Mouse (Mus musculus) T-cell, adult 2 months (primary cell): Measurements from ENCODE around the gene Adamts15.

Experiments used
- DNase-seq: peaks from one replicate; pipeline ENCODE4 v3.0.0; 2022; ENCODE audit warnings: low spot score

Adamts15 gene

DNA sequence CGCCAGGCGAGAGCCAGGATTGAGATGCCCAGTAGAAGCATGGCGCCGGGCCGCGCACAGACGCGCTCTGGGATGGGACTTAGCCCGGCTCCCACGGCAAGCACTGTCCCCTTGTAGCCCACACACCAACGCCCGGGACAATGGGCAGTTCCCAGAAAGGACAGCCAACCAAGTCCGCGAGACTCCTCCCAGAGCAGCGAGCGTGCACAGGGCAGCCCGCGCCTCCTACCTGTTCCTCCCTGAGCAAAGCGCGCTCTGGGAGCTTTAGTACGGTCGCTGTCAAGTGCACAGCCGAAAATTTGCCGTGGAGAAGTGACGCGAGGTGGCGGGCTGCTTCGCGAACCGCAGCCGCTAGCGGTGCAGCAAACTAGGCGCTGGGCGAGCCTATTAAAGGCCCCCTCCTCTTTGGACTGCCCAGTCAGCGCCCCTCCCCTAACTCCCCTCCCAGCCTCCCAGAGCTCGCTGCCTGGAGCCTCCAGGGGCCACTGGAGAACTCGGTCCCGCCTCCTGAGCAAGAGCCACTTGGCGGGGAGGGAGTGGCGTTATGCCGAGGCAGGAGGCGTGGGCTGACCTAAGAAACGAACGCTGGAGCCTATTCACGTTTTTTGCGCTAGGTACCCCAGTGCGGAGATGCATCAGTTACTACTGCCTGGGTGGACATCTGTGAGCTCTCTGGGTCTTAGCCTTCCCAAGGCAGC, at the start of gene Adamts15:
Gene Adamts15 (minus strand): TSS at position 256 of the 698 bp plus-strand sequence.
- no peak for DNase-seq

DNA sequence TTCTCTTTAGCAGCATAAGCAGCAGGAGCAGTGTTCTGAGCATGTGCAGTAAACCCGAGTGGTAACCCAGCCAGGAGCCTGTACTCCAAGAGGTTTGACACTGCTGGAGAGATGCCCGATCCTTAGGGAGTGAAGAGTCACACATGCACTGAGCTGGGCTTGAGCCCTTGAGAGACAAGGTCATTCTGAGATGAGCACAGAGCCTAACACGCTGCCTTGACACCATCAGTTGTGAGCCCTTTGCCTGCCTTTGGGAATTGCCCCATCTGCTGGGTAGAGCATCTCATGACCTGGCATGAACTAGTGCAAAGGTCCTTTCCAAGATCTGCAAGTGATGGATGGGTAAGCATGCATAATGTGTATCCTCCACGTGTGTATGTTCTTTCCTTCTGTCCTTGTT, 49.7 kb upstream of the Adamts15 start:
- DNase-seq = no peak

DNA sequence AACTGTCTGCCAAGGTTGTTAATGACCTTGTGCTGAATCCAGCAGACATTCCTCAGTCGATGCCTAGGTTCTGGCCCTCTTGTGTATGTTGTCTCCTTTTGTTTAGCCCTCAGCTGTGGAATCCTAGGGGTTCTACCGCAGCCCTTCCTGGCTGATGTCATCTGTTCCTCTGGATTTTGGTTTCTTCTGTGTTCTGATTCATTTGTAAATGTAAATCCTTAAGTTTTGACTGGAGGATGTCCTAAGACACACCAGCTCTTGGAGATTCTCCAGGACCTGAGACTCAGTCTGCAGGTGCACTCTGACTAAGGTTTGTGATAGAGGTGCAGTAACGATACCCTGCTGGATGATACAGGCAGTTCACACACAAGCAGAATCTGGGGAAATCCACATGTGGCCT, 47.7 kb upstream of the Adamts15 start:
- no peak for DNase-seq

DNA sequence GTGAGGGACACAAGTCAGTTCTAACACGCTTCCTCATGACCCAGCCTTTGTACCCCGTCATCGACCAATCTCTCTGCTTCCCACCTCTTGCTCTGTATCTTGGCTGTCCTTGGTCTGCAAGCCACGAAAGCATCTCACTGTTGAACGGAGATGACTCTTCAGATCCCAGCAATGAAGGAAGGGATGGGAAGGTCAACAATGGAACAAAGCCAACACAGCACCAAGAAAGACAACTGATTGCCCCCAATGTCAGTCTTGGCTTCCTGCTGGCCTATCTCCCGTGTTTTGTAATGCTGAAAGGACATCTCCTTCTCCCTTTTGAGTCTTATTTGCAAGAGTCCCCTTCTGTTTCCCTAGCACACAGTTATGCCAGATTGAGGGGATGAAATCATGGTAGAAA, 45.9 kb upstream of the Adamts15 start:
- no peak for DNase-seq

DNA sequence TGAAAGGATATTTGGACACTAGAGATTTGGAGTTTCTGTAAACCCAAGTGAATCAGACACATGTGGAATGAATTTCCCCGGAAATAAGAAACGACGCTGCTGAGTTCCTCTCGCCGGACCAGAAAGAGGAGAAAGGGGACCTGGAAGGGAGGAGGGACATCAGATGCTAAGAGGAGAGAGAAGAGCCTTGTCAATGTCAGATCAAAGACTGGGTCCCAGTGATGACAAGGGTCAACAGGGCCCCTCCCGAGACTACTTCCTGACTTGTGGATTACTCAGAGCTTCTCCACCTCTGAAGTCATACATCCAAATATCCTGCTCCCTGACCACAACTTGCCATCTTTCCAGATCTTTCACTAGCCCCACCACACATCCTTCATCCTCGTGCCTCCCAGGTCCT, 44.6 kb upstream of the Adamts15 start:
- no peak for DNase-seq

DNA sequence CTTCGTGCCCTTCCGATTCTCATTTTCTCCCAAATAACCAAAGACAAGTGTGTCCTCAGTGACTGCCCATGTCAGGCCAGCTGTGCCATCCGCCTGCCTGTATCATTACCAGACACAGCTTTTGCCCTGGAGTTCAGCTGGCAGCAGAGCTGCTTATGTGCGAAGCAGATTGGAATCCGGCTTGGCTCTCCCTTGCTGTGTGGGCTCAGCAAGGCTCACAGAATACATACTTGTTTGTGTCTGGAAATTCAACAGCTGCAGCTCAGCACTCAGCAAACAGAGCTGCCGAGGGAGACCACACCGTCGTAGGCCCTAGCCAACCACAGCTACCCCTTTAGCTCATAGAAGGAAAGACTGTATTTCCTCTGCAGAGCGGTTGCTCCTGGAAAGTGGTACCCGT, 42.4 kb upstream of the Adamts15 start:
- no peak for DNase-seq

DNA sequence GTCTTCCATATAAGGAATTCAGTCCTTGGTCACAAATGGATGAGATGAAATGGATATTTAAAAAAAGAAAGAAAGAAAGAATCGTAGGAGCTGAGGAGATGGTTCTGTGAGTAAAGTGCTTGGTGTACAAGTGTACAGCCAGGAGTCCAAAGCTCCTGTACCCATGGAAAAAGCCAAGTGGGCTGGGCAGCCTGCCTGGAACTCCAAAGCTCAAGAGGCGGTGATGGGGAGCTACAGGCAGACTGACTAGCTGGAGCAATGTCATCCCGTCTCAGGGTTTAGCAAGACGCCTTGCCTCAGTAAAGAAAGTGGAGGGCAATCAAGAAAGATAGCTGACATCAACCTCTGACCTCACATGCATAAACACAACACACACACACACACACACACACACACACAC, 41.5 kb upstream of the Adamts15 start:
- DNase-seq = no peak

DNA sequence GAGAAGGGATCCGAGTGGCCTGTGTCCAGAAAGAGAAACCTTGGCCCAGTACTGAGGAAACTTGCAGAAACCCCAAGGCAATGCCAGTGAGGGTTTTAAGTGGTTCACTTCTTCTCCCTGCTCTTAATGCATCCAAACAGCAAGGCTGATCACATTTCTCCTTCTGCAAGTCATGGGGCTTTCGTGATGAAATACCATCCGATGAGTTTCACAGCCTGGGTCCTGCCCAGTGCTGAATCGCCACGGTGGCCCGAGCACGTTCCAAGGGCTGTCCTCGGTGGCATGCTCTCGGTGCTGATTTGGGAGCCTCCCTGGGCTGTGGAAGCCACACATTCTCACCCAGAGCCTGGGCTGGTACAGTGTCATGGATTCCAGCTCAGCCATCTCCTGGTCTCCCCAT, 33.0 kb upstream of the Adamts15 start:
- DNase-seq = no peak

DNA sequence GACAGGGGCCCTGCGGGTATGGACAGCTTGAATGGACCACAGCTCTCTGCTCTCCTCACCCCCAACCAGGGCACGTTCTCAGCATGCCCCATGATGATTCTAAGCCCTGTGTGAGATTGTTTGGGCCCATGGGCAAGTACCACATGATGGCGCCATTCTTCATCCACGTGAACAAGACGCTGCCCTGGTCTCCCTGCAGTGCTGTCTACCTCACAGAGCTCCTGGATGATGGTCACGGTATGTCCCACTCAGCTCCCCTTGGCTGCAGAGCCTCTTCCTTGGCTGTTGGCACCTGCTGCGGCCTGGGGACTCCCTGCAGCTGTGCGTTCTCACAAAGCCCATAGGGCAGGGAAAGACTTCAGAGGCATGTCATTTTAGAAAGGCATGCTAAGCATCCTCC, 31.0 kb upstream of the Adamts15 start:
- DNase-seq = no peak

DNA sequence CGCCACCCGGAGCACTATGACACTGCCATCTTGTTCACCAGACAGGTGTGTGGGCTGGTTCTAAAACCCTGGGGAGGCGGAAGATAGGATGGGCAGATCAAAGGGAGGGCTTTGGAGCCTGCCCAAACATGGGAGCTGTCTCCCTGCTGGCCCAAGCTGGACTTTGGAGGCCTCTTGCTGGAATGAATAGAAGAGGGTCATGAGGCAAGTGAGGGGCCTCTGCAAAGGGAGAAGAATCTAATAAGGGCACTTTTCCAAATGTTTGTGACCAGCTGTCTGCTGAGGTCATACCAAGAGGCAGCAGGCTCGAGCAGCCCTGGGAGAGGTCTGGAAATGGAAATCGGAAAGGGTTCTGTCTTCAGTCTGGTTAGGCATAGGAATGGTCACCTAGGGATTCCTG, 29.2 kb upstream of the Adamts15 start:
- no peak for DNase-seq

DNA sequence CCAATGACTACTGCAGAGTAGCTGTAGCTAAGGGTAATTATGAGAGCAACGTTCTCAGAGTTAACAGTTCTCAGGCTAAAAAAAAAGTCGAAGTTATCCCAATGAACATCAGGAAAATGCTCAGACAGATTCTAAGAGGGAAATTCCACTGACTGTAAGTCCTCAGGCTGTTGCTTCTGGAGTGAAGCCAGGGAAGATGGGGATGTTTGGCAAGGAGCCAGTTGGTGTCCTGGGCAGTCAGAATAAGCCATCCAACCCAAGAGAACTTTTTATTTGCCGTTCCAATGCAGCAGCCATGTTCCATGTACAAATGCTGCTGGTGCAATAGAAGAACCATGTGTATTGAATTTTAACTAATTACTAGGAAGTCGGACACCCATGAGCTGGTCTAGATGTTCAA, 28.3 kb upstream of the Adamts15 start:
- no peak for DNase-seq

DNA sequence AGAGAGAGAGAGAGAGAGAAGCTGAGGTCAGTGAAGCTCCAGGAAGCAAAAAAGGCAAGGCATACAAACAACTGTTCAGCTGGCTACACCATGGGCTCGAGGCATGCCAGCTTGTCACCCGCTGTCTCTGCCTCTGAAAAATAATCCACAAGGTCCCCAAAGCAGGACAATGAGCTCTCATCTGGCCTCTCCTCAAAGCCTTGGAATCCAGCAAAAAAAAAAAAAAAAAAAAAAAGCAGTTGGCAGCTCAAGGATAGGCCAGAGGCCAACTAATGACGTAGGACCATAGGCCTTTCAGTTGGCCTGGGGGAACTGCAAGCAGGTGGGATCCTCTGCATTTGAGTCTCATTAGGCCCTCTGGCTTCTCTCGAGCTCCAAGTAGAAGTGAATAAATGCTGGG, 27.7 kb upstream of the Adamts15 start:
- no peak for DNase-seq

DNA sequence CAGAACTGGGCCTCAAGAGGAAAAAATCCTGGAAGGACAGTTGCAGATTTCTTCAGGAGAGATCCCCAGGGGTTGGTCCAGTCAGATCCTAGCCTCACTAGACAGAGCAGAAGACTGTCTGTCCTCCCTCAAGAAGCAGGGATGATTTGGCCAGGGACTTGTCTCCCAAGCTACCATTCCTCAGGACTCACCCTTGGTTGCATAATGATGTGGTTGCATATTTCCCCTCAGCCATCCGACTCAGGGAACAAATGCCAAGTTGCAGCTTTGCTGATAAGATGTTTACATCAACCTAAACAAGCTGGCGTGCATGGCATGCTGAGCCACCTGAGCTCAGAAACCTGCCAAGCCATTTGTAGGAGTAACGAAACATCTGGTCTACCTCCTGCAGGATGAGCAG, 27.2 kb upstream of the Adamts15 start:
- DNase-seq = no peak

DNA sequence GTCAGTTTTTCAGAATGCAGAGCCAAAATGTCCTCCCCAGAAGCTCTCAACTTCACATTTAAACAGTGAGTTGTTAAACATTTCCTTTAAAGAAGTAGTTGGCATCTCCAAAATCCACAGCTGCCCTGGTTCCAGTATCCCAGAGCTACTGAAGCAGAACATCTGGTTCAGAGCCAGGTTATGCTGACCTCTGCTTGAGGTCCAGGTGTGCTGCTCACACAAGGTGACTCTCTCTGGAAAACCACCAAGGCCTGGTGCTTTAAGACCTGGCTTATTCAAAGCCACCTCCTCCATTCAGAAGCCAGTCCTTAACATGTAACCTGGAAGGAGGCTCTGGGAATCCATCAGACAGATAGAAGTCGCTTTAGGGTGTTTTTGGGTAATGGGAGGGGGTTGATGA, 23.0 kb upstream of the Adamts15 start:
- DNase-seq = no peak

DNA sequence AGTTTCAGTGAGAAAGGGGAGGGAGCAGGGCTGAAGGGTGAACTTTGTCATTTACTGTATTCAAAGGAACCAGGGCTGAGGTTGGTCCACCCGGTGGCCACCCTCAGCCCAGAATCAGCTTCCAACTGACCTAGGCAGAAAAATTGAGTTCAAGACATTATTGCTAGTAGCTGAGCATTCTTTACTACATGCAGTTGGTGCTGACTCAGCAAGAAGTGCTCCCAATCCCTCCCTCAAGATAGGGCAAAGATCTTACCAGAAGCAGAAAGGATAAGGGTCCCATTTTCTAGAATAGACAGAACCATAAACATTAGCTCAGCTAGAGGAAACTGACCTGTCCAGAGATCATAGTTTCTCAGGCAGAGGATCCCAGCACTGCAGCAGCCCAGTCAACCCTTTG, 22.0 kb upstream of the Adamts15 start:
- DNase-seq = no peak

DNA sequence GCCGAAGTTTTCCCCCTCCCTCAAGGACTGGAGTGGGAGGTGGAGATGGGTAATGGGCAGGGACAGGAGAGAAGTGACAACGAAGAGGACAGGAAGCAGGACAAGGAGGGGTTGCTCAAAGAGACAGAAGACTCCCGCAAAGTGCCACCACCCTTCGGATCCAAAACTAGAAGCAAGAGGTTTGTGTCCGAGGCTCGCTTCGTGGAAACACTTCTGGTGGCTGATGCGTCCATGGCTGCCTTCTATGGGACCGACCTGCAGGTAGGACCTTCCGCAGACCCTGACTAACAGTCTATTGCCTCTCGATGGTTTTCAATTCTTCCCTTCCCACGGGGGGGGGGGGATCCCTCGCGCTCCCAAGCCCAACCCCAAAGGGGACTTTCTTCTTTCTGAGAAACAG, 21.1 kb upstream of the Adamts15 start:
- DNase-seq = no peak

DNA sequence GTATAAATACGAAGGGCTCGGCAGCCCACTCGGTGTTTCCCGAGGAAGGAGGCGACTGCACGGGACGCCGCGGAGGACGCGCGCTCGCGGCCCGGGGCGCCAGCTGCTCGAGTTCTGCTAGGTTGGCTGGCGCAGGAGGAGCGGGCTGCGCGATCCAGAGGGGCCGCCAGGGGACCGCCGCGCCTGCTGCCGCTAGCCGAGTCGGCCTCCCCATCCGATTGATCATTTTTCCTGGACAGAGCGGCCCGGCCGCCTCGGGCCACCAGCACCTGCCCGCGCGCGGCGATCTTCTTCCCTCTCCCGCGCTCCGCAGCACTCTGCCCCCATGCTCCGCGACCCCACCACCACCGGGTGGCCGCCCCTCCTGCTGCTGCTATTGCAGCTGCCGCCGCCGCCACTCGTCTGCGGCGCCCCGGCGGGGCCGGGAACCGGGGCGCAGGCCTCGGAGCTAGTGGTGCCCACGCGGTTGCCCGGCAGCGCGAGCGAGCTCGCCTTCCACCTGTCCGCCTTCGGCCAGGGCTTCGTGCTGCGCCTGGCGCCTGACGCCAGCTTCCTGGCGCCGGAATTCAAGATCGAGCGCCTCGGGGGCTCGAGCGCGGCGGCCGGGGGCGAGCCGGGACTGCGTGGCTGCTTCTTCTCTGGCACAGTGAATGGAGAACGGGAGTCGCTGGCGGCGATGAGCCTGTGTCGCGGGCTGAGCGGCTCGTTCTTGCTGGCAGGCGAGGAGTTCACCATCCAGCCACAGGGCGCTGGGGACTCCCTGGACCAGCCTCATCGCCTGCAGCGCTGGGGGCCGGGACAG, 20.5 kb upstream of the Adamts15 start, which contains the start of gene Adamts8:
Gene Adamts8 (plus strand): TSS at position 51 of the 802 bp plus-strand sequence.
- DNase-seq = no peak

DNA sequence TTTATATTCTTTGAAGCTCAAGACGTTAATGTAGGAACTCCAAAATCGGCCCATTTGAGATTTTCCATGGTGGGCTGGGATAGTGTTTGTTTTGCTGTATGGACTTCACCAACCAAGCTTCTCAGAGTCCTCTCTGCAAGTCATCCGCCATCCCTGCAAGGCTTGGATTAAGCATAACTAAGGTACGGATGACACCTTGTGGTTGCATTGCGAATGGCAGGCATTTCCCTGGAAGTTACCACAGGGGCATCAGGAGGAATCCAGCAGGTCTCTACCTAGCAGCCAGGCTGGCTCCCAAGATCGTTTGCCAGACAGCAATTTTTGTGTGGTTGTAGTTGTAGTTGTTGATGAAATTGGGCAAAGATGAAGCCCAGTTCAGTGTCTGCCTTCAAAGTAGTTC, 18.1 kb upstream of the Adamts15 start:
- peak; percentile 11 for DNase-seq

DNA sequence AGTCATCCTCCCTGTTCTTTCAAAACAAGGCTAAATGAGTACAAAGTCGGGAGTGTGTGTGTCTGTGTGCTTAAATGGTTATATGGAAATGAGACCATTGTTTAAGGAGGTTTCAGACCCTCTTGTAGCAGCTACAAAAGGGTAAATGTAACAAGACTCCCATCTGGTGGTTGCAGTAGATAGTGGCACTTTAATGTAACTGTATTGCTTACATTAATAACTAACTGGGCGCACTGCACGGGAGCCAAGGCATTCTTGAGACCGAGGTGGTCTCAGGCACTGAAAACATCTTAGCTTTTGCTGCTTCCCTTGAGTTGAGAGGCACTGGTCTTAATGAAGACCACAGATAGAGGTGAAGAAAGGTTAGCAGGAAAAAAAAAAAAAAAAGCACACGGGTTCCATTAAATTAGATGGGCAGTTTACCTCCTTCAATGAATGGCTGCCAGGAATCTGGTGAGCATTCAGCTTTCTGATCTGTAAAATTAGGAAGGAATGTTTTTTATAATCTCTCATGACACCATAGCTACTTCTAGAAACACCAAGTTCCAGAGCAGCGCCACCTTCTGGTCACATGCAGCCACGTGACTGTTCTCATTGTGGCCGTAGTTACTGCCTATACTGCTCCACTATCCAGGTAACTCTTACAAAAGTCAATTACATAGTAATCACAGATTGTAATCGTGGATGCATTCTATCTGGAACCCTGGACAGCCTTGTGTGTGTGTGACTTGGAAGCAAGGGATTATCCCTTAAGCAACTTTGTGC, 14.6 kb upstream of the Adamts15 start:
- DNase-seq = no peak

DNA sequence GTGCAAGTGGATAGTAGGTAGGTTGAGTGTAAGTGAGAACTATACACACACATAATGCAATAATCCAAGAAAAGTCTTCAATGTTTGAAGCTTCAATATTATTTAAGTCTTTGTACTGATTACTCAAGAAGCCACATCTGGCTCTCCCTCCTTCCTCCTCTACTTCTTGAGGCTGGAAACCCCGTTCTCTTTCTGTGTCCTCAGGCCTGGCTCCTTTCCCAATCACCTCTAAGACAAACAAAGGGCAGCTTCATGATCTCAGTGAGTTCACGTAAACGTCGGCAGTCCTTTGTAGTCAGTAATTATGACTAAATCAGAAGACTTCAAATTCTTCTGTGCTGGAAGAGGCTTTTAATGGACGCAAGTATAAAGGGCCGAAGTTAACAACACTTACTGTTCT, 12.6 kb upstream of the Adamts15 start:
- DNase-seq = no peak

DNA sequence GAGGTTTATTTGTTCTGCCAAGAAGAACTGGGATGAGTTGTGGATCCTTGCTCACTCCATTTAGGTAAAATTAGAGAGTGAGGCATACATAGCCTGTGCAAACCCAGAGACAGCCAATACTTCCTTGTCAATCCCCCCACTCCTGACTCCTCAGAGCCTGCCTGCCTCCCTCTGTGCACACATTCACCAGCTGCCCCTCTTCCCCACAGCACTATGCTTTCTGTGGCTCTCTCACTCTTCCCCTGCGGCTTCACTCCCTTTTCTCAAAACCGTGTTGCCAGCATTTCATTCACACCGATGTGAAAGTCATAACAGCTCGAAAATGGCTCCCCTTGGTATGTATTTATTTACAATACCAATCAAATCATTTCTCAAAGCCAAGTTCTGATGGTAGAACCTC, 10.1 kb upstream of the Adamts15 start:
- DNase-seq = no peak

DNA sequence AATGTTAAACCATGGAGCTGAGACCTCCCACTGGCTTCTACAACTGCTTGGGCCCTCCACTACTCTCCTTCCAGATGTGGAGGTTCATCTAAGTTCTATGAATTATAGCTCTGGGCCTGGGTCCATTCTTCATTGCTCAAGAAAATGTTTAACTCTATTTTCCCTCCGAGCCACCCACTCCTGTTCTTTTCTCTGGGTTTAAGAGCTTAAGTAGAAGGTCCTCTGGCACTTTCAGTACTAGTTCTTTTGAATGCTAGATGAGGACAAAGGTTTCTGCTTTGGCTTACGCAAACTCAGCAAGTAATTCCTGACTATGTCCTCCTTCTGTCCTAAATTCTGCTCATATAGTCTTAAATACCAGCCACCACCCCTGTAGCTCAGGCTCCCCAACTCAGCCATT, 6.5 kb upstream of the Adamts15 start:
- no peak for DNase-seq
